Mouse (Mus musculus): Measurements from ENCODE around the gene Prc1. TPM values are rescaled to one million over a fixed set of nuclear protein-coding genes. Genes with fewer than 3 reads are reported as not detected.

Prc1 gene
- polyA plus RNA-seq, 1 experiment, result 12.2 TPM

DNA sequence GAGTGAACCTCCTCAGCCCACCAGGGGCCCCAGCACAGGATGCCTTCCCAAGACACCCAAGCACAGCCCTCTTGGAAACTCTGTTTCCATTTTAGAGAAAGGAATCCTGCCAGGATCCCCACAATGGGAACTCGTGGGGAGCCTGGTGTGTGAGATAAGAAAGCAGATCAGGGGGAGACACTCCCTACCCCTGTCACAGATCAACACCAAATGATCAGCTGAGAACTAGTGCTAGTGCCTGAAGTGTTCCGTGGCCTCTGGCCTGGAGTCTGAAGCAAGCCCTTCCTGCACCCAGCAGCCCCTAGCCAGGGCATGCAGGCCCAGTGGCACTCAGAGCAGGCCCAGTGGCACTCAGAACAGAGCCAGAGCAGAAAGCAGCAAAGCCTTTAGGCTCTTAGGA is 56.6 kb downstream of the Prc1 start:
- no peak for TF ChIP-seq POLR2A (IDR thresholded peaks at IDR 0.05; ENCODE audit: low read depth, low read length)
- no peak for TF ChIP-seq CTCF (IDR thresholded peaks at IDR 0.05; ENCODE audit: extremely low read depth, insufficient read depth, insufficient read length, insufficient replicate concordance)
- WGBS, result 70% methylated on average over 2 of the region's 2 CpGs
- DNase-seq (ENCODE audit: low read depth in 1 of 2, low spot score in 2 of 2), result no peak
- Histone ChIP-seq H3K27me3 (ENCODE audit: control insufficient read depth, insufficient read depth, low read length) (no peaks in the 10 kb centered on the region), H3K27ac (ENCODE audit: insufficient read depth, low read length) (no peak overlapping the region), H3K36me3 (ENCODE audit: control insufficient read depth, insufficient read depth, low read length) (peaks cover 27% of the 10 kb centered on the region), H3K4me3 (ENCODE audit: extremely low read depth, insufficient read depth, insufficient read length) (no peak overlapping the region), H3K4me1 (ENCODE audit: control insufficient read depth, insufficient read depth, insufficient read length) (no peaks in the 10 kb centered on the region)

DNA sequence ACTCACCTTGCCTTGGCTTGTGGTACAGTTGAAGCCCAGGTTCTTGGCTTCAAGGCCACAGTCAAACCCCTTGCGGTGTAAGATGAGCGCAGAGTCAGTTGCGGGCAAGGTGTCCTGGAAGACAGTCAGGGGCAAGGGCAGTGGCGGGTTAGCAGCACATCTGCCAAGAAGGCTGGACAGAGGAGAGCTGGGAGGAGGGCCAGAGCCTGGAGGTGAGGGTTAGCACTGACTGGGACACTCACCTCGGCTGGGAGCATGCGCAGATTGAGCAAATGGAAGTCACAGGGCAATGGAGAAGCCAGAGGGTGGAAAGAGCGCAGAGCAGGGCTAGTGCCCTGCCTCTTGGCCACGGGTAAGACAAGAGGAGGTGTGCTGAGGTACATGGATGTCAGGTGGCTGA is 58.7 kb downstream of the Prc1 start:
- no peak for DNase-seq (ENCODE audit: low read depth in 1 of 2, low spot score in 2 of 2)
- peaks cover 36% of the 10 kb centered on the region for H3K36me3 ChIP-seq (ENCODE audit: control insufficient read depth, insufficient read depth, low read length)
- WGBS, result 96% methylated on average over 8 of the region's 8 CpGs
- no peaks in the 10 kb centered on the region for H3K27me3 ChIP-seq (ENCODE audit: control insufficient read depth, insufficient read depth, low read length)
- H3K4me3 ChIP-seq (ENCODE audit: extremely low read depth, insufficient read depth, insufficient read length), result no peak overlapping the region
- no peaks in the 10 kb centered on the region for H3K4me1 ChIP-seq (ENCODE audit: control insufficient read depth, insufficient read depth, insufficient read length)
- no peak overlapping the region for H3K27ac ChIP-seq (ENCODE audit: insufficient read depth, low read length)
- TF ChIP-seq POLR2A (IDR thresholded peaks at IDR 0.05; ENCODE audit: low read depth, low read length) (no peak), CTCF (IDR thresholded peaks at IDR 0.05; ENCODE audit: extremely low read depth, insufficient read depth, insufficient read length, insufficient replicate concordance) (no peak)

DNA sequence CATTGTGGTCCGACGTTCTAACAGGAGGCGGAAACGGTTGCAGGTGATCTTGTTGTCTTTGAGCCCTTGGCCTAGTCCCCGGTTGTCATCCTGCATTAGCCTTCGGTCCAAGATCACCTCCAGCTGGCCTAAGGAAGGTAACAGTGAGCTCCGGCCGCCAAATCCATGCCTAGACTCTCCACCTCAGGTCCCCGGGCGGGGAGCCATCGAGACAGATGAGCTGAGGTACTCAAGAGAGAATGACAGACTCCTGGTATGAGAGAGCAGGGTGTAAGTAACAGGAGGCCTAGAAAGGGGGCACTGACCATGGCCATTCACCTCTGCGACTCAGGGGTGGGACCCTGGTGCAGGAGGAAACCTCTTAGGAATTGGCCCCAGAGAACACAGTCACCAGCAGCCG is 62.1 kb downstream of the Prc1 start:
- WGBS, result 94% methylated on average over 13 of the region's 13 CpGs
- Histone ChIP-seq H3K27me3 (ENCODE audit: control insufficient read depth, insufficient read depth, low read length) (no peaks in the 10 kb centered on the region), H3K4me3 (ENCODE audit: extremely low read depth, insufficient read depth, insufficient read length) (no peak overlapping the region), H3K36me3 (ENCODE audit: control insufficient read depth, insufficient read depth, low read length) (peaks cover 53% of the 10 kb centered on the region), H3K27ac (ENCODE audit: insufficient read depth, low read length) (no peak overlapping the region), H3K4me1 (ENCODE audit: control insufficient read depth, insufficient read depth, insufficient read length) (no peaks in the 10 kb centered on the region)
- TF ChIP-seq POLR2A (IDR thresholded peaks at IDR 0.05; ENCODE audit: low read depth, low read length) (no peak), CTCF (IDR thresholded peaks at IDR 0.05; ENCODE audit: extremely low read depth, insufficient read depth, insufficient read length, insufficient replicate concordance) (no peak)
- no peak for DNase-seq (ENCODE audit: low read depth in 1 of 2, low spot score in 2 of 2)

DNA sequence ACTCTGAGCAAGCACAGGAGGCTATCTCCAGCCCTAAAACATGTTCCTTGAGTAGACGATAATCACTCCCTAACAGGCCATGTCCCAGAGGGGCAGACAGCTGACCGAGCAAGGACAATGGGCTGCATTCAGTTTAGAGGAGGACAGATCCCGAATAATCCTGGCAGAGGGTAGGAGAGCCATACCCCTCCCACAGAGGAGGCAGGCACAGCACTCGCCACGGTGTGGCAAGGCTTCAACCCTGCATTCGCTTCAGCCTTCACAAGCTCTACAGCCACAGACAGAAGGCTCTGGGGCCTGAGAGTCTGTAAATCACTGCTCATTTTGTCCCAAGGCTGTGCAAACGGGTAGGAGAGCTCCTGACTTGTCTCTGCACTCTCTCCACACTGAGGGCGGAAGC is 62.9 kb downstream of the Prc1 start:
- TF ChIP-seq CTCF (IDR thresholded peaks at IDR 0.05; ENCODE audit: extremely low read depth, insufficient read depth, insufficient read length, insufficient replicate concordance) (no peak), POLR2A (IDR thresholded peaks at IDR 0.05; ENCODE audit: low read depth, low read length) (no peak)
- DNase-seq (ENCODE audit: low read depth in 1 of 2, low spot score in 2 of 2), result no peak
- Histone ChIP-seq H3K4me1 (ENCODE audit: control insufficient read depth, insufficient read depth, insufficient read length) (no peaks in the 10 kb centered on the region), H3K4me3 (ENCODE audit: extremely low read depth, insufficient read depth, insufficient read length) (no peak overlapping the region), H3K36me3 (ENCODE audit: control insufficient read depth, insufficient read depth, low read length) (peaks cover 50% of the 10 kb centered on the region), H3K27ac (ENCODE audit: insufficient read depth, low read length) (no peak overlapping the region), H3K27me3 (ENCODE audit: control insufficient read depth, insufficient read depth, low read length) (no peaks in the 10 kb centered on the region)
- WGBS, result 88% methylated on average over 8 of the region's 8 CpGs

DNA sequence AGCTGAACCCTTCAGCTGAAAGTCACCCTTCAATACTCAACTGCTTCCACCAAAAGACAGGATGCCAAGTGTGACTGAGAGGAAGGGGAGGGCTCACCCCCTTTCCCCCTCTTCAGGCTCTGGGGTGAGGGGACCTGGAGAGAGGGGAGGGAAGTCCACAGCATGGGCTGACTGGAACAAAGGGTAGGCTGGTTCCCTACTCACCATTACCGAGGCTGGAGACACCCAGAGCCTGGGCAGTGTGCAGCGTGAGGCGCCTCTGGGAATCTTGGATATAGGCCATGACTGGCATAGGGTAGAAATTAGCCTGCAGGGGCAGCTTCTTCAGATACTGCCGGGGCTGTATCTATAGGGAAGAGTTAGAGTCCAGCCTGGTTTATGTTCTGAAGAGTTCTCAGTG is 63.8 kb downstream of the Prc1 start:
- Histone ChIP-seq H3K27ac (ENCODE audit: insufficient read depth, low read length) (no peak overlapping the region), H3K27me3 (ENCODE audit: control insufficient read depth, insufficient read depth, low read length) (no peaks in the 10 kb centered on the region), H3K4me3 (ENCODE audit: extremely low read depth, insufficient read depth, insufficient read length) (no peak overlapping the region), H3K36me3 (ENCODE audit: control insufficient read depth, insufficient read depth, low read length) (peaks cover 50% of the 10 kb centered on the region), H3K4me1 (ENCODE audit: control insufficient read depth, insufficient read depth, insufficient read length) (no peaks in the 10 kb centered on the region)
- no peak for TF ChIP-seq CTCF (IDR thresholded peaks at IDR 0.05; ENCODE audit: extremely low read depth, insufficient read depth, insufficient read length, insufficient replicate concordance)
- TF ChIP-seq POLR2A (IDR thresholded peaks at IDR 0.05; ENCODE audit: low read depth, low read length), result no peak
- WGBS, result 80% methylated on average over 4 of the region's 4 CpGs
- DNase-seq (ENCODE audit: low read depth in 1 of 2, low spot score in 2 of 2), result no peak

DNA sequence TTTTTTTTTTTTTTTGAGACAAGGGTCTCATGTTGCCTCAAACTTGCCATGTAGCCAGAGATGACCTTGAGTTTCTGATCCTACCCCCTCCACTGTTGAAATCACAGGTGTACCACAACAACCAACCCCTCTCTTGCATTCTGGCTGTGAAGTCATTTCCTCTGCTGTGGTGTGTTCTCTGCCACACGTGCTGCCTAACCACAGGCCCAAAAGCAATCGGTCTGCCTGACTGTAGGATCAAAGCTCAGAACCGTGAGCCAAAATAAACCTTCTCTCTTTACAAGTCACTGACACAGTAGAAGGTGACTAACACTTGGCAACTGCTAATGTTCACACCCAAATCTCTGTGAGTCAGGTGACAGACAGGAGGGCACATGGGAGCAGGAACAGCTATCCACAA is 66.2 kb downstream of the Prc1 start:
- TF ChIP-seq POLR2A (IDR thresholded peaks at IDR 0.05; ENCODE audit: low read depth, low read length), result no peak
- no peak for TF ChIP-seq CTCF (IDR thresholded peaks at IDR 0.05; ENCODE audit: extremely low read depth, insufficient read depth, insufficient read length, insufficient replicate concordance)
- H3K4me3 ChIP-seq (ENCODE audit: extremely low read depth, insufficient read depth, insufficient read length), result no peak overlapping the region
- DNase-seq (ENCODE audit: low read depth in 1 of 2, low spot score in 2 of 2), result no peak
- no peaks in the 10 kb centered on the region for H3K27me3 ChIP-seq (ENCODE audit: control insufficient read depth, insufficient read depth, low read length)
- H3K4me1 ChIP-seq (ENCODE audit: control insufficient read depth, insufficient read depth, insufficient read length), result no peaks in the 10 kb centered on the region
- WGBS, result 23% methylated on average over 3 of the region's 3 CpGs
- H3K36me3 ChIP-seq (ENCODE audit: control insufficient read depth, insufficient read depth, low read length), result peaks cover 54% of the 10 kb centered on the region
- no peak overlapping the region for H3K27ac ChIP-seq (ENCODE audit: insufficient read depth, low read length)

DNA sequence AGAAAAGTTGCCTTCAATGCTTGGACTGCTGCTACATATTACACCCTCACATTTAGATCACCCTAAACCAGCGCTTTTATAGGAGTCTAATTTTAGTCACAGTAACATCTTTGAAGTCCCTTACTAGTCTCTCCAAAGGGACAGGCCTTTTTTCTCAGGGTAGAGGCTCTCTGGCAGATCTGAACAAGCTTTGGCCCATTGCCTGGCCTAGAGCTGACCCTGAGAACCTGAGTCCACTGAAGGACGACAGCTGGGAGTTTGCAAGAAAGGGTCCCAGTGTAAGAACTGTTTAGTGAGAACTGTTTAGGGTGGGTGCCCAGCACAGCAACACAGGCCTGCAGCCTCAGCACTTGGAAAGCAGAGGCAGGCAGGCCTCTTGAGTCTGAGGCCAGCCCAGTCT is 71.5 kb downstream of the Prc1 start:
- no peak for DNase-seq (ENCODE audit: low read depth in 1 of 2, low spot score in 2 of 2)
- 88% methylated on average over 2 of the region's 2 CpGs for WGBS
- peaks cover 17% of the 10 kb centered on the region; the same call in 1 of the 2 replicates for H3K4me1 ChIP-seq (ENCODE audit: control insufficient read depth, insufficient read depth, insufficient read length)
- no peak for TF ChIP-seq CTCF (IDR thresholded peaks at IDR 0.05; ENCODE audit: extremely low read depth, insufficient read depth, insufficient read length, insufficient replicate concordance)
- no peak for TF ChIP-seq POLR2A (IDR thresholded peaks at IDR 0.05; ENCODE audit: low read depth, low read length)
- H3K27ac ChIP-seq (ENCODE audit: insufficient read depth, low read length), result no peak overlapping the region
- H3K27me3 ChIP-seq (ENCODE audit: control insufficient read depth, insufficient read depth, low read length), result no peaks in the 10 kb centered on the region
- peaks cover 34% of the 10 kb centered on the region for H3K36me3 ChIP-seq (ENCODE audit: control insufficient read depth, insufficient read depth, low read length)
- H3K4me3 ChIP-seq (ENCODE audit: extremely low read depth, insufficient read depth, insufficient read length), result no peak overlapping the region

Other genes starting within 250 kb of the Prc1 start
- gene Idh2, start 179.1 kb upstream of the Prc1 start, polyA plus RNA-seq (2012; rRNA removed), result 52.6 and 54.0 TPM in 2 replicates
- 69.5 and 81.3 TPM in 2 replicates for gene Sema4b, start 107.6 kb upstream of the Prc1 start, polyA plus RNA-seq (2012; rRNA removed)
- 117 and 118 TPM in 2 replicates for gene Cib1, start 61.6 kb upstream of the Prc1 start, polyA plus RNA-seq (2012; rRNA removed)
- 3.0 and 3.7 TPM in 2 replicates for gene Gdpgp1, start 61.6 kb upstream of the Prc1 start, polyA plus RNA-seq (2012; rRNA removed)
- 0.25 and 0.31 TPM in 2 replicates for gene Ttll13, start 48.1 kb upstream of the Prc1 start, polyA plus RNA-seq (2012; rRNA removed)
- 14.9 and 21.5 TPM in 2 replicates for gene Ngrn, start 33.2 kb upstream of the Prc1 start, polyA plus RNA-seq (2012; rRNA removed)
- 10.4 and 11.0 TPM in 2 replicates for gene Vps33b, start 24.8 kb upstream of the Prc1 start, polyA plus RNA-seq (2012; rRNA removed)
- 13.2 and 14.7 TPM in 2 replicates for gene Rccd1, start 30.0 kb downstream of the Prc1 start, polyA plus RNA-seq (2012; rRNA removed)
- gene Unc45a, start 46.6 kb downstream of the Prc1 start, polyA plus RNA-seq (2012; rRNA removed), result 53.7 and 61.8 TPM in 2 replicates
- gene Hddc3, start 48.7 kb downstream of the Prc1 start, polyA plus RNA-seq (2012; rRNA removed), result 15.5 and 17.8 TPM in 2 replicates
- 98.3 and 115 TPM in 2 replicates for gene Man2a2, start 76.9 kb downstream of the Prc1 start, polyA plus RNA-seq (2012; rRNA removed)
- gene Fes, start 93.5 kb downstream of the Prc1 start, polyA plus RNA-seq (2012; rRNA removed), result 52.8 and 90.0 TPM in 2 replicates
- 35.7 and 48.6 TPM in 2 replicates for gene Furin, start 111.0 kb downstream of the Prc1 start, polyA plus RNA-seq (2012; rRNA removed)
- 1.1 and 1.6 TPM in 2 replicates for gene Blm, start 240.7 kb downstream of the Prc1 start, polyA plus RNA-seq (2012; rRNA removed)